Mouse (Mus musculus): ENCODE measurements around the gene Jmjd7. TPM values are rescaled to one million over a fixed set of nuclear protein-coding genes. Genes with fewer than 3 reads are reported as not detected.

The Jmjd7 gene
- polyA plus RNA-seq, 1 experiment from 2014 or later = 3.9 TPM

- Histone ChIP-seq H3K27me3 (ENCODE audit: control insufficient read depth, insufficient read depth, low read depth, low read length) (no peaks in the 10 kb centered on the region), H3K36me3 (ENCODE audit: control insufficient read depth, insufficient read depth) (no peaks in the 10 kb centered on the region; the same call in 1 of the 2 replicates), H3K4me3 (ENCODE audit: low read depth, low read length) (no peak overlapping the region), H3K4me1 (ENCODE audit: control insufficient read depth, low read depth, low read length) (peaks cover 19% of the 10 kb centered on the region), H3K4me2 (ENCODE audit: low read depth, low read length) (no peak overlapping the region), H3K9ac (ENCODE audit: low read depth, low read length) (no peak overlapping the region), H3K27ac (ENCODE audit: low read length) (no peak overlapping the region), H3K9me3 (replicated peaks; ENCODE audit: control insufficient read depth, low read length) (no peaks in the 10 kb centered on the region)
- ATAC-seq (ENCODE audit: low read depth) = peak; percentile 25; the same call in 1 of the 2 replicates
- 45% methylated on average over 8 of the region's 8 CpGs for WGBS (ENCODE audit: insufficient replicate concordance)
Measured at GRCm38 (mm10) chr2:120030380-120030779, 3.1 kb downstream of the Jmjd7 start.

- no peak within 1 kb of the TSS for H3K4me3 ChIP-seq (ENCODE audit: low read depth, low read length)
- no peaks in the 10 kb centered on the region; the same call in 1 of the 2 replicates for H3K36me3 ChIP-seq (ENCODE audit: control insufficient read depth, insufficient read depth)
- H3K4me2 ChIP-seq (ENCODE audit: low read depth, low read length) = no peak within 1 kb of the TSS
- 76% methylated on average over 12 of the region's 12 CpGs for WGBS (ENCODE audit: insufficient replicate concordance)
- no peak within 1 kb of the TSS for H3K27ac ChIP-seq (ENCODE audit: low read length)
- no peaks in the 10 kb centered on the region for H3K9me3 ChIP-seq (replicated peaks; ENCODE audit: control insufficient read depth, low read length)
- H3K27me3 ChIP-seq (ENCODE audit: control insufficient read depth, insufficient read depth, low read depth, low read length) = no peaks in the 10 kb centered on the region
- ATAC-seq (ENCODE audit: low read depth) = no peak
- H3K4me1 ChIP-seq (ENCODE audit: control insufficient read depth, low read depth, low read length) = peaks cover 11% of the 10 kb centered on the region
- H3K9ac ChIP-seq (ENCODE audit: low read depth, low read length) = no peak within 1 kb of the TSS
Measured at GRCm38 (mm10) chr2:120032726-120033467, 5.6 kb downstream of the Jmjd7 start, which contains the start of gene Pla2g4b. TSS of gene Pla2g4b (plus strand) at chr2:120033417.

DNA sequence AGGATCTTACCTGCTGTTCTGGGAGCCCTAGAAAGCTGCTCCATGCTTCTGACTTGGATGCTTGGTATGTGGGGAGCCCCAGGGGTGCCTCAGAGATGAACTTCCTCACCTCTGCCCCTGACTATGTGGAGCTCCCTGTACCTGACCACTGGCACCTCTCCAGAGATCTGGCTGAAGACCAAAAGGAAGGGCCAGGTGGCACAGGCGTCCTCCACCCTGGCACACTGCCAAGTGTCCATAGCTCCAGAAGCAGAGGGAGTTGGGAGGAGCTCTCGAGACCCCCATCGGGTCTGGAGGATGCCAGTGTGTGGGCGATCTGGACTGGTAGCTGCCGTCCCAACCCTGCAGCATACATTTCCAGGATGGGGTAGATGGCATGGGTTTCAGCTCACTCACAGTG is 6.4 kb downstream of the Jmjd7 start:
- Histone ChIP-seq H3K36me3 (ENCODE audit: control insufficient read depth, insufficient read depth) (no peaks in the 10 kb centered on the region; the same call in 1 of the 2 replicates), H3K27ac (ENCODE audit: low read length) (no peak overlapping the region), H3K4me2 (ENCODE audit: low read depth, low read length) (no peak overlapping the region), H3K27me3 (ENCODE audit: control insufficient read depth, insufficient read depth, low read depth, low read length) (no peaks in the 10 kb centered on the region), H3K9me3 (replicated peaks; ENCODE audit: control insufficient read depth, low read length) (no peaks in the 10 kb centered on the region), H3K4me3 (ENCODE audit: low read depth, low read length) (no peak overlapping the region), H3K9ac (ENCODE audit: low read depth, low read length) (no peak overlapping the region), H3K4me1 (ENCODE audit: control insufficient read depth, low read depth, low read length) (peaks cover 5% of the 10 kb centered on the region)
- 68% methylated on average over 5 of the region's 5 CpGs for WGBS (ENCODE audit: insufficient replicate concordance)
- ATAC-seq (ENCODE audit: low read depth) = no peak

- H3K27me3 ChIP-seq (ENCODE audit: control insufficient read depth, insufficient read depth, low read depth, low read length) = no peaks in the 10 kb centered on the region
- no peaks in the 10 kb centered on the region for H3K9me3 ChIP-seq (replicated peaks; ENCODE audit: control insufficient read depth, low read length)
- 52% methylated on average over 9 of the region's 9 CpGs for WGBS (ENCODE audit: insufficient replicate concordance)
- no peak overlapping the region for H3K4me3 ChIP-seq (ENCODE audit: low read depth, low read length)
- H3K36me3 ChIP-seq (ENCODE audit: control insufficient read depth, insufficient read depth) = no peaks in the 10 kb centered on the region
- H3K4me1 ChIP-seq (ENCODE audit: control insufficient read depth, low read depth, low read length) = no peaks in the 10 kb centered on the region
- no peak for ATAC-seq (ENCODE audit: low read depth)
- no peak overlapping the region for H3K27ac ChIP-seq (ENCODE audit: low read length)
- no peak overlapping the region for H3K9ac ChIP-seq (ENCODE audit: low read depth, low read length)
- no peak overlapping the region for H3K4me2 ChIP-seq (ENCODE audit: low read depth, low read length)
Measured at GRCm38 (mm10) chr2:120037744-120038143, 10.5 kb downstream of the Jmjd7 start.

DNA sequence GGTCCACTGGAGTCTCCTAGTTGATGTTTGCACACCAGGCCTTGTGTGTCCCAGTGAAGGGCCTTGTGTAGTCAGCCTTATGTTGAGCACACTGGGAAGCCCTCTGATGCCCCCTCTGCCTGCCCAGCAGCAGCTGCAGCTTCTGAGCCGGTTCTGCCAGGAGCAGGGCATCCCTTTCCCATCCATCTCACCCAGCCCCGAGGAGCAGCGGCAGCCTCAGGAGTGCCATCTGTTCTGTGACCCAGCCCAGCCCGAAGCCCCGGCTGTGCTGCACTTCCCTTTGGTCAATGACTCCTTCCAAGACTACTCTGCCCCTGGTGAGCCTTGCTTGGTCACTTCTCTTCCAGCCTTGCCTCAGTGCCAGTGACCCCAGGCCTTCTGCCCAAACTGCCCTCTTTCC is 13.7 kb downstream of the Jmjd7 start:
- no peak overlapping the region for H3K9ac ChIP-seq (ENCODE audit: low read depth, low read length)
- 74% methylated on average over 5 of the region's 5 CpGs for WGBS (ENCODE audit: insufficient replicate concordance)
- no peak overlapping the region for H3K4me2 ChIP-seq (ENCODE audit: low read depth, low read length)
- H3K9me3 ChIP-seq (replicated peaks; ENCODE audit: control insufficient read depth, low read length) = no peaks in the 10 kb centered on the region
- no peak overlapping the region for H3K27ac ChIP-seq (ENCODE audit: low read length)
- no peak for ATAC-seq (ENCODE audit: low read depth)
- H3K4me3 ChIP-seq (ENCODE audit: low read depth, low read length) = no peak overlapping the region
- H3K4me1 ChIP-seq (ENCODE audit: control insufficient read depth, low read depth, low read length) = no peaks in the 10 kb centered on the region; the same call in 1 of the 2 replicates
- no peaks in the 10 kb centered on the region for H3K27me3 ChIP-seq (ENCODE audit: control insufficient read depth, insufficient read depth, low read depth, low read length)
- H3K36me3 ChIP-seq (ENCODE audit: control insufficient read depth, insufficient read depth) = no peaks in the 10 kb centered on the region

DNA sequence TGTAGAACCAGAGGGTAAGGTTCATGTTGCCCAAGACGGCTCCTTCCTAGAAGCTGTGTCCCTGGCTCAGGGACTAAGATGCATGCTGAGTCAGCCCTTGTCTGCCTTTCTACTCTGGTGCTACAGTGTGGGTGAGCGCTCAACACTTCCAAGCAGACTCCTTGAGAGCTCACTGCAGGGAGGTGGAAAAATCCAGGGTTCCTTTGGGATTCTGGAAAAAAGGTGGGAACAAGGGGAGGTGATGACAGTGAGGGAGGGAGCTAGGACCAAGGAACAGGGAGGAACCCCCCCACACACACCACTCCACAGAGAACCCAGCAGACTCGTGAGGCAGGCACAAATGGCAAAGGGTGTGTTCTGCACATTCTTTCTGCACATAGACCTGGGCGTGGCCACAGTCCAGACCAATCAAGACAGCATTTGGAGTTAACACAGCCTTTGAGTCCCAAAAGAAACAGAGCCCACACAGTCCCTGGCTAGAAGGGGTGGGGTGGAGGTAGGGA is 16.9 kb downstream of the Jmjd7 start:
- Histone ChIP-seq H3K4me3 (ENCODE audit: low read depth, low read length) (no peak overlapping the region), H3K9me3 (replicated peaks; ENCODE audit: control insufficient read depth, low read length) (no peaks in the 10 kb centered on the region), H3K36me3 (ENCODE audit: control insufficient read depth, insufficient read depth) (no peaks in the 10 kb centered on the region), H3K27me3 (ENCODE audit: control insufficient read depth, insufficient read depth, low read depth, low read length) (no peaks in the 10 kb centered on the region), H3K27ac (ENCODE audit: low read length) (no peak overlapping the region), H3K4me1 (ENCODE audit: control insufficient read depth, low read depth, low read length) (no peaks in the 10 kb centered on the region; the same call in 1 of the 2 replicates), H3K9ac (ENCODE audit: low read depth, low read length) (no peak overlapping the region), H3K4me2 (ENCODE audit: low read depth, low read length) (no peak overlapping the region)
- 50% methylated on average over 4 of the region's 4 CpGs for WGBS (ENCODE audit: insufficient replicate concordance)
- ATAC-seq (ENCODE audit: low read depth) = no peak

GRCm38 (mm10) chr2:120044676-120045075 is 17.4 kb downstream of the Jmjd7 start:
- H3K4me1 ChIP-seq (ENCODE audit: control insufficient read depth, low read depth, low read length) = no peaks in the 10 kb centered on the region; the same call in 1 of the 2 replicates
- no peaks in the 10 kb centered on the region for H3K9me3 ChIP-seq (replicated peaks; ENCODE audit: control insufficient read depth, low read length)
- no peaks in the 10 kb centered on the region for H3K36me3 ChIP-seq (ENCODE audit: control insufficient read depth, insufficient read depth)
- ATAC-seq (ENCODE audit: low read depth) = no peak
- no peak overlapping the region for H3K4me3 ChIP-seq (ENCODE audit: low read depth, low read length)
- no peak overlapping the region for H3K4me2 ChIP-seq (ENCODE audit: low read depth, low read length)
- no peak overlapping the region for H3K27ac ChIP-seq (ENCODE audit: low read length)
- WGBS (ENCODE audit: insufficient replicate concordance) = 64% methylated on average over 3 of the region's 3 CpGs
- no peaks in the 10 kb centered on the region for H3K27me3 ChIP-seq (ENCODE audit: control insufficient read depth, insufficient read depth, low read depth, low read length)
- H3K9ac ChIP-seq (ENCODE audit: low read depth, low read length) = no peak overlapping the region

GRCm38 (mm10) chr2:120046486-120047310 is 19.4 kb downstream of the Jmjd7 start:
- no peak overlapping the region for H3K4me3 ChIP-seq (ENCODE audit: low read depth, low read length)
- no peak for ATAC-seq (ENCODE audit: low read depth)
- no peaks in the 10 kb centered on the region for H3K9me3 ChIP-seq (replicated peaks; ENCODE audit: control insufficient read depth, low read length)
- H3K4me2 ChIP-seq (ENCODE audit: low read depth, low read length) = no peak overlapping the region
- no peaks in the 10 kb centered on the region for H3K27me3 ChIP-seq (ENCODE audit: control insufficient read depth, insufficient read depth, low read depth, low read length)
- H3K27ac ChIP-seq (ENCODE audit: low read length) = no peak overlapping the region
- no peaks in the 10 kb centered on the region; the same call in 1 of the 2 replicates for H3K4me1 ChIP-seq (ENCODE audit: control insufficient read depth, low read depth, low read length)
- H3K9ac ChIP-seq (ENCODE audit: low read depth, low read length) = no peak overlapping the region
- 60% methylated on average over 14 of the region's 14 CpGs for WGBS (ENCODE audit: insufficient replicate concordance)
- H3K36me3 ChIP-seq (ENCODE audit: control insufficient read depth, insufficient read depth) = no peaks in the 10 kb centered on the region
